Mouse (Mus musculus) heart, adult 2 months (tissue): ENCODE measurements at regions not wholly inside any gene's neighbourhood (a gene's known extent, or its start where the extent isn't known, plus 50 kb on each side); places are given as distances from the start of the nearest gene placed in this dataset.

Source experiments
- DNase-seq, 2 experiments: peaks; one replicate each; pipeline ENCODE4 v3.0.0; 2021
- H3K27ac ChIP-seq: fragments of 200-600 bp; 2 replicates; pipeline ENCODE4 v1.8.1; 2022
- H3K27me3 ChIP-seq: fragments of 200-500 bp; 2 replicates; pipeline ENCODE4 v1.6.1; 2012; ENCODE audit warnings: mild to moderate bottlenecking, low read length, inconsistent platforms, mixed read lengths; ENCODE audit not compliant: control insufficient read depth, insufficient read depth
- H3K36me3 ChIP-seq: fragments of 200-500 bp; 2 replicates; pipeline ENCODE4 v1.6.1; 2012; ENCODE audit warnings: low read length, inconsistent platforms; ENCODE audit not compliant: control insufficient read depth, insufficient read depth
- H3K4me1 ChIP-seq: fragments of 200-500 bp; 2 replicates; pipeline ENCODE4 v1.6.1; 2011; ENCODE audit warnings: low read length; ENCODE audit not compliant: control insufficient read depth, insufficient read depth
- H3K4me3 ChIP-seq: fragments of 200-600 bp; 2 replicates; pipeline ENCODE4 v1.8.1; 2022
- H3K79me2 ChIP-seq: fragments of 200-500 bp; replicated peaks from 2 replicates; pipeline ENCODE4 v1.6.1; 2012; ENCODE audit warnings: mild to moderate bottlenecking, inconsistent platforms, low read length, moderate library complexity, mixed read lengths; ENCODE audit not compliant: control insufficient read depth, insufficient read depth
- H3K9ac ChIP-seq: fragments of 200-500 bp; 2 replicates; pipeline ENCODE4 v1.6.1; 2012; ENCODE audit warnings: low read depth, mild to moderate bottlenecking, control low read depth, inconsistent platforms, low read length, mixed read lengths
- CTCF ChIP-seq: fragments of 200-600 bp; IDR thresholded peaks from 2 replicates; pipeline ENCODE4 v1.8.1; 2022; ENCODE audit warnings: antibody characterized with exemption, mild to moderate bottlenecking, moderate library complexity
- EP300 ChIP-seq: fragments of 200-500 bp; IDR thresholded peaks from 2 replicates; pipeline ENCODE4 v1.6.1; 2011; ENCODE audit warnings: low read depth, low read length, control low read depth; ENCODE audit not compliant: insufficient read depth
- POLR2A ChIP-seq: fragments of 200-500 bp; IDR thresholded peaks from 2 replicates; pipeline ENCODE4 v1.6.1; 2011; ENCODE audit warnings: mild to moderate bottlenecking, low read depth, low read length, control low read depth; ENCODE audit not compliant: insufficient read depth
- WGBS: fragments of 180-500 bp; shearing (Covaris S2); methylation state at CpG from one replicate; pipeline ENCODE4 v1.1.7; 2018; 5-methylcytosine and 5-hydroxymethylcytosine counted together
- intact Hi-C: fragments of 180-260 bp; cut with DNase I; formaldehyde crosslinking; loops from one replicate; pipeline ENCODE4 v1.15.1; 2025

DNA sequence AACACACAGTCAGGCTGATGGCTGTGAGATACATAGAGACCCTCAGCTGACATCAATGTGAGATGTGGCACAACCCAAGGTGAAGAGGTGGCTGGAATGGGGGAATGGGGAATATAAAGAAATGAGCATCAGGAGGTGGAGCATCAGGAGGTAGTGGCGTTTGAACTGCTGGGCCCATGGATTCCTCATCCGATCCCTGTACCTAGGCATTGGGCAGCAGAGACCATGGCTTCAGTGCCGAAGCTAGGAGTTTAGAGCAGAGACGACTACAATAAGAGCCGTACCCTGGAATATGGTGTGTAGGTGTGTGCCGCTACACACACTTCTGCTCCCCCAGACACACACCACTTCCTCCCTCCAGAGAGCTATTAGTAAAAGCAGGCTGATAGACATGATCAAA is 82.9 kb upstream of the Mrps22 start:
- Histone ChIP-seq H3K27me3 (no peaks in the 10 kb centered on the region), H3K9ac (no peak overlapping the region), H3K4me3 (no peak overlapping the region), H3K36me3 (no peaks in the 10 kb centered on the region), H3K4me1 (no peaks in the 10 kb centered on the region), H3K27ac (no peak overlapping the region), H3K79me2 (no peaks in the 10 kb centered on the region)
- intact Hi-C loops: no loop called here
- DNase-seq: no peak
- no peak for TF ChIP-seq POLR2A
- no peak for TF ChIP-seq CTCF
- no peak for TF ChIP-seq EP300
- 98% methylated on average over 6 of the region's 6 CpGs for WGBS

DNA sequence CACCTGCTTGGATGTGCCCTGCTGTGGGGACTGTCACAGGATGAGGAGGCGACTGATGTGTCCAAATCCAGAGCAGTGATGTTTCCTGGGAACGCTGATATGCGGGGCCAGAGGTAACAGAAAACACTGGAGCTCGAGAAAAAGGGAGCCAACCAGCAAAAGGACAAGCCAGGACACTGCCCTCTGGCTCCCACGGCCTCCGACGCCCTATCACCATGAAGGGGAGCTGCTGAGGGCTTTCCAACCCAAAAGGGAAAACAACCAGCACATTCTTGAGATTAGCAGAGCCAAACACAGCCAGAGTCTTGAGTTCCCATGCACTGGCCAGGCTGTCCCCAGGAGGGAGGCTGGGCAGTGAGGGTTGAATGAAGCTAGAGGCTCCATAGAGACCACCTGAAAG is 74.2 kb upstream of the Mrps22 start:
- peak in 1 of 2 experiments; percentile 15 for DNase-seq
- H3K9ac ChIP-seq: no peak overlapping the region
- H3K27ac ChIP-seq: no peak overlapping the region; the same call in 1 of the 2 replicates
- no peaks in the 10 kb centered on the region; the same call in 1 of the 2 replicates for H3K4me1 ChIP-seq
- H3K27me3 ChIP-seq: no peaks in the 10 kb centered on the region
- H3K36me3 ChIP-seq: no peaks in the 10 kb centered on the region
- WGBS: 45% methylated on average over 7 of the region's 7 CpGs
- intact Hi-C loops: no loop called here
- TF ChIP-seq CTCF (no peak), POLR2A (no peak), EP300 (no peak)
- no peak overlapping the region for H3K4me3 ChIP-seq
- no peaks in the 10 kb centered on the region for H3K79me2 ChIP-seq

DNA sequence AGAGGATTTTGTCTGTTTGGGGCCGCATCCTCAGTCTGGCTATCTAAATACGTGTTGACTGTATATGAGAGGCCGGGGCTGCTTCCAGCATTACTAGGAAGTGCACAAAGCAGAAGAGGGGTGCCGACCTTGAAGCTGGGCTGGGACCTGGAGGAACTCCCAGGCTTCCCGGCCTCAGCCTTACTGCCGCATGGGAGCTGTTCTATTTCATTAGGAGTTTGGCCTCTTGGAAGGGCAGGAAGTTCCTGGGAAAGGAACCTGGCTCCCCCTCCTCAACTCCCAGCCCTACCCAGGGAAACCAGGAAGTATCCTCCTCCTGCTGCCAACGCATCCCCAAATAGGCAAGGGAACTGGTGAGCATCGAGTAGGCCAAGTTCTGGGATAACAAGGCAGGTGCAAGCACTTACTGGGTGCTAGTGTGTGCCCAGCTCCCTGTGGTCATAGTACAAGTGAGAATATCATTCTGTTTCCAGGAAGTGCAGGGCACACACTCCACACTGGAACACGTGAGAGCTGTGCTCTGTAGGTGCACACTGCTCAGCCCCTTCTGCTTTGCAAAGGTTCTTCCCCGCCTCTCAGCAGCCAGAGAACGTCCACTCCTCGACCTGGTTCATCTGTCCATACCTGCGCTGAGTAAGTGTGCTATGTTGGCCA is 72.1 kb upstream of the Mrps22 start:
- no peak for DNase-seq
- Histone ChIP-seq H3K4me1 (no peaks in the 10 kb centered on the region; the same call in 1 of the 2 replicates), H3K27ac (no peak overlapping the region), H3K9ac (no peak overlapping the region), H3K4me3 (no peak overlapping the region), H3K36me3 (no peaks in the 10 kb centered on the region), H3K79me2 (no peaks in the 10 kb centered on the region), H3K27me3 (no peaks in the 10 kb centered on the region)
- TF ChIP-seq CTCF (no peak), EP300 (no peak), POLR2A (no peak)
- intact Hi-C loops: no loop called here
- WGBS: 67% methylated on average over 13 of the region's 13 CpGs

DNA sequence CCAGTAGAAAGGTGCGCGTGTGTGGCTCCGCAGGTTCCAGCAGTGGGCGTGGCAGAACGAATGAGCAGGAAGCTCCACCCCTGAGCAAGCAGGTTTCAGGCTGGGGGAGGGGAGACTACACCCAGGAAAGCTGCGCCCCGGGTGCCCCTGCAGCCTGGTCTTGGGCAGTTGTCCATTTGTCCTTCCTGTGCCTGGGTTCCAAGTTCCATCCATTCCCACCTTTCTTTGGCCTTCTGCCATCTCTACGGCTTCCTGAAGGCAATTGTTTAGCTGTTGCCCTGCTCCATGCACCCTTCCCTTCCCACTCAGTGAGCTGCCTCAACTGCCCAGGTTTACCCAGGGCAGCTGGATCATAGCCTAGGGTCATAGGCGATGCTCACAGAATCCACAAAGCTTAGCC is 70.9 kb upstream of the Mrps22 start:
- Histone ChIP-seq H3K9ac (no peak overlapping the region), H3K36me3 (no peaks in the 10 kb centered on the region), H3K27ac (no peak overlapping the region), H3K4me3 (no peak overlapping the region), H3K79me2 (no peaks in the 10 kb centered on the region), H3K4me1 (no peaks in the 10 kb centered on the region; the same call in 1 of the 2 replicates), H3K27me3 (no peaks in the 10 kb centered on the region)
- TF ChIP-seq CTCF (no peak), POLR2A (no peak), EP300 (no peak)
- intact Hi-C loops: no loop called here
- WGBS: 50% methylated on average over 9 of the region's 9 CpGs
- DNase-seq: no peak

DNA sequence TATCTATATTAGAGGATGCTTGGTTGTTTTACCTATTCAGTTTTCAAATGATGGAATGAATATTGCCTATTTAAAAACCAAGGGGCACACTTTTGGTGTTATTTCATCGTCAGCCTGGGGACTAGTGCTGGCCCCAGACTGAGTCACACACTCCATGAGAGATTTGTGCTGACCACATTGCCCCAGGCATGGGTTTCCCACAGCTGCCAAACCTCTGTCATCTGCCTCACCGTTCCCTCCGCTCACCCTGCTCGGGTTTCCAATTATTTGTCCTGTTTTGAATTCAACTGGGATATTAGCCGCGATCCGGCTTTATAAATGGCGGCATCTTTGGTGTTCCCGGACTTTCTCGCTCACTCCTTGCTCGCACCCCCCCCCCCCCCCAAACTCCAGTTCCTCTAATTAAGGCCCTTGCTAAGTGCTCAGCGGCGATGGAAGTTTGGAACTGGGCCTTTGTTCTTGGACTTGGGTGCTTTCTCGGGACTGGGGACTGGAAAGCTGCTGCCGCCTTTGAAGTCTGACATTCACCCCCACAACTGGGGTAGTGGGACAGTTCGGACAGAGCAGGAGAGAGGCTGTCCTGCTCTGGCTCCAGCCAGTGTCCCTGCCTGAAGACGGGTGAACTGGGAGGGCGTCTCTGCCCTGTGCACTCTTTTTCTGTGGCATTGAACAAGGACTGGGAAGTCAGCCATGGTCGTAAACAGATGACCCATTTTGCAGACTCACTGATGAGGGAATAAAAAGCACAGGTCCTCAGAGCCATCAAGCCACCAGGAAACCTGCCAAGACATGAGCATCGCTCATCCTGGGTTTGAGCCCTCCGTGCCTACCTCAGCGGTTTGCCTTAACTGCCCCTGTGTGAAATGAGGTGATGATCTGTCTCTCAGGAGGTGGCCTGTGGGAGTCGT is 67.2 kb upstream of the Mrps22 start:
- TF ChIP-seq CTCF (no peak), POLR2A (no peak), EP300 (no peak)
- Histone ChIP-seq H3K27me3 (no peaks in the 10 kb centered on the region), H3K4me1 (no peaks in the 10 kb centered on the region), H3K79me2 (no peaks in the 10 kb centered on the region), H3K9ac (no peak overlapping the region), H3K4me3 (no peak overlapping the region), H3K27ac (no peak overlapping the region), H3K36me3 (no peaks in the 10 kb centered on the region)
- WGBS: 80% methylated on average over 23 of the region's 23 CpGs
- intact Hi-C loops: no loop called here
- no peak for DNase-seq

DNA sequence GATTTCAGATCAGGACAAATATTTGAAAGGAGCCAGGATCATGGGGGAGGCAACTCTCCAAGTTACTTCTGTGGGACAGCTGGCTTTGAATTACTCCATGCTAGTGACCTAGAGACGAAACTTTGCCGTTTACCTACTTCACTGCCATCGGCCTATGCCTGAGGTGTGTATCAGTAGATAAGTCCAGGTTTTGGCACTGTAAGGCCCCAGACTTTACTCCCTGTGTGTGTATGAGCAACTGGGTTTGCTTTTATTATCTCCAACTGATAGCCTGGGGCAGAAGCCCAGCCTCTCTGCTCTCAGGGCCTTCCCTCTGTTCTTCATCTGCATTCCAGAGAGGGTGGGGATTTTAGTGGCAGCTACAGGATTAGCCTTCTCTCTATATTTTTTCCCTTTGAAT is 65.6 kb upstream of the Mrps22 start:
- H3K4me1 ChIP-seq: no peaks in the 10 kb centered on the region
- no peak for DNase-seq
- 58% methylated on average over 3 of the region's 3 CpGs for whole genome bisulfite sequencing
- no peak overlapping the region for H3K27ac ChIP-seq
- intact Hi-C loops: no loop called here
- H3K9ac ChIP-seq: no peak overlapping the region
- H3K4me3 ChIP-seq: no peak overlapping the region
- no peaks in the 10 kb centered on the region for H3K79me2 ChIP-seq
- TF ChIP-seq EP300 (no peak), POLR2A (no peak), CTCF (no peak)
- no peaks in the 10 kb centered on the region for H3K36me3 ChIP-seq
- no peaks in the 10 kb centered on the region for H3K27me3 ChIP-seq
